Mouse (Mus musculus): ENCODE data around the gene Slco1a4.

GRCm38 (mm10) chr6:141871711-141872110 is 15.7 kb upstream of the Slco1a4 start:
- no peak for TF ChIP-seq POLR2A (IDR thresholded peaks at IDR 0.05; ENCODE audit: control insufficient read depth, extremely low read depth, insufficient read depth, low read length, poor library complexity)
- no peak for TF ChIP-seq CTCF (IDR thresholded peaks at IDR 0.05; ENCODE audit: borderline replicate concordance, control insufficient read depth, extremely low read depth, insufficient read depth, low read length, poor library complexity)
